Mouse (Mus musculus) hindbrain, postnatal 0 days (tissue): Measurements from ENCODE around the gene Dcxr. TPM values are rescaled to one million over a fixed set of nuclear protein-coding genes. Genes with fewer than 3 reads are reported as not detected.
A peak's percentile ranks its signal among the peaks of the same experiment; 100 is the strongest.

ENCODE experiments used
- ATAC-seq: fragments of 200-750 bp; cut with Nextera tagmentation; 2 replicates; pipeline ENCODE4 v1.8.0; 2017; ENCODE audit warnings: mild to moderate bottlenecking, moderate TSS enrichment, moderate library complexity
- DNase-seq: peaks from one replicate; pipeline ENCODE4 v3.0.0-alpha.2; 2015; ENCODE audit warnings: low spot score
- H3K27ac ChIP-seq: fragments of 300-500 bp; sonication (generic); 2 replicates; pipeline ENCODE4 v1.5.1; 2014; ENCODE audit warnings: mild to moderate bottlenecking
- H3K27me3 ChIP-seq: fragments of 300-500 bp; sonication (generic); 2 replicates; pipeline ENCODE4 v1.6.1; 2014; ENCODE audit warnings: low read length, mixed read lengths; ENCODE audit not compliant: insufficient read depth
- H3K36me3 ChIP-seq: fragments of 300-500 bp; sonication (generic); 2 replicates; pipeline ENCODE4 v1.6.1; 2014; ENCODE audit warnings: low read length, mixed read lengths; ENCODE audit not compliant: insufficient read depth
- H3K4me1 ChIP-seq: fragments of 300-500 bp; sonication (generic); 2 replicates; pipeline ENCODE4 v1.6.1; 2014; ENCODE audit warnings: antibody characterized with exemption, low read length, mixed read lengths; ENCODE audit not compliant: insufficient read depth
- H3K4me2 ChIP-seq: fragments of 300-500 bp; sonication (generic); 2 replicates; pipeline ENCODE4 v1.6.1; 2014; ENCODE audit warnings: low read depth, mild to moderate bottlenecking, low read length, moderate library complexity, mixed read lengths
- H3K4me3 ChIP-seq: fragments of 300-500 bp; sonication (generic); 2 replicates; pipeline ENCODE4 v1.5.1; 2014; ENCODE audit warnings: low read length
- H3K9ac ChIP-seq: fragments of 300-500 bp; sonication (generic); replicated peaks from 2 replicates; pipeline ENCODE4 v1.6.1; 2014; ENCODE audit warnings: mild to moderate bottlenecking, low read length, moderate library complexity, mixed read lengths
- H3K9me3 ChIP-seq: fragments of 300-500 bp; sonication (generic); 2 replicates; pipeline ENCODE4 v1.6.1; 2016; ENCODE audit warnings: low read length, mixed read lengths
- CTCF ChIP-seq: IDR thresholded peaks from 2 replicates; pipeline ENCODE4 v1.5.1; 2016; ENCODE audit warnings: antibody characterized with exemption, control low read depth, low read depth
- WGBS: fragments of 180-500 bp; shearing (Covaris S2); extraction: QIAGEN DNeasy Blood & Tissue Kit; methylation state at CpG from one replicate; pipeline ENCODE4 v1.1.7; 2014; 5-methylcytosine and 5-hydroxymethylcytosine counted together
- polyA plus RNA-seq: library from polyadenylated mRNA; unstranded; fragments of >200 nt; fragmentation: Nextera tagmentation; extraction: Ambion mirVana; gene quantifications from 2 replicates; pipeline ENCODE4 v1.2.1, GENCODE M21; 2015
- total RNA-seq: library from RNA; depleted of rRNA; stranded (reverse); fragments of >200 nt; gene quantifications from 2 replicates; pipeline ENCODE4 v1.2.3, GENCODE M21; 2014

Gene Dcxr
- total and polyA plus RNA-seq, 2 experiments from 2014 or later: 17.6 to 21.3 TPM

DNA sequence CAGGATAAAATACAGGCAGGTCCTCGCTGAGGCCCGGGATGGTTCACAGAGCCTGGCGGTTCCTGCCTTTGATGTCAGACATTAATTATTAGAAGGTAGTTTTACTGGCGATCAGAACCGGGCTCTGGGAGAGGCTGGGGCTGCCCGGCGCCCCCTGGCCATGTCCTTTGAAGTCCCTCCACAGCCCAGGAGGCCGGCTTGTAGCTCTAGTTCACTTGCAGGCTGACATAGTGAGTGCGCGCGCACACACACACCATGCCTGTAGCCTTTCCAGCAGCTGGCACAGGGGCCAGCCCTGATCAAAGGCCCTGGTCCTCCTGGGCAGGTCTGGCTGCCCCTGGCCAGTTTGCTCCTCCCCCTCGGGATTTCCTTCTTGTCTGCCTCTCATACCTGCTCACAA is 31.4 kb downstream of the Dcxr start:
- no peaks in the 10 kb centered on the region for H3K9me3 ChIP-seq
- DNase-seq (no peak), ATAC-seq (0 out of 2 replicates have a peak, but pooled peaks have one; percentile 25)
- H3K27me3 ChIP-seq: no peaks in the 10 kb centered on the region
- 50% methylated on average over 12 of the region's 12 CpGs for WGBS
- H3K27ac ChIP-seq: no peak overlapping the region
- H3K4me1 ChIP-seq: no peaks in the 10 kb centered on the region
- TF ChIP-seq CTCF: no peak
- no peak overlapping the region for H3K4me2 ChIP-seq
- H3K9ac ChIP-seq: no peak overlapping the region
- no peak overlapping the region for H3K4me3 ChIP-seq
- peaks cover under 1% of the 10 kb centered on the region; the same call in 1 of the 2 replicates for H3K36me3 ChIP-seq

DNA sequence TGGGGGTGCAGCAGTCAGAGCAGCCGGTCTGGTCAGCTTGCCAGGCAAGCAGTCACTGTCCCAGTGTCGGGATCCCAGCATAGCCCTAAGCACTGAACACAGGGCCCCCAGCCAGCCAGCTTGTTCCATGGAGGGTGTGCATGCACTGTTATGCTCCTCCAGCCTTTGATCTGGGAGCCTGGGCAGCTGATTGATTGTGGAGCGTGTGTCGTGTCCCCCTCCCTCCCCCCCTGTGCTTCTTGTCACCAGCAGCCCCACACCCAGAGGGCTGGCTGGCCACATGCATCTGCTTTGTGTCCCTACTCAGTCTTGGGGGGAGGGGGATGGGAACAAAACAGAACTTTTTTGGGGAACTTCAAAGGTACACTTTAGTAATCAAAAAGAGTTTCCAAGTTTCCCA is 31.9 kb downstream of the Dcxr start:
- Histone ChIP-seq H3K27me3 (no peaks in the 10 kb centered on the region), H3K9ac (no peak overlapping the region), H3K36me3 (peaks cover 4% of the 10 kb centered on the region), H3K4me1 (no peaks in the 10 kb centered on the region), H3K9me3 (no peaks in the 10 kb centered on the region), H3K4me3 (no peak overlapping the region), H3K27ac (no peak overlapping the region), H3K4me2 (no peak overlapping the region)
- DNase-seq (peak; percentile 63), ATAC-seq (peak; percentile 77)
- WGBS: 13% methylated on average over 4 of the region's 4 CpGs
- no peak for TF ChIP-seq CTCF

DNA sequence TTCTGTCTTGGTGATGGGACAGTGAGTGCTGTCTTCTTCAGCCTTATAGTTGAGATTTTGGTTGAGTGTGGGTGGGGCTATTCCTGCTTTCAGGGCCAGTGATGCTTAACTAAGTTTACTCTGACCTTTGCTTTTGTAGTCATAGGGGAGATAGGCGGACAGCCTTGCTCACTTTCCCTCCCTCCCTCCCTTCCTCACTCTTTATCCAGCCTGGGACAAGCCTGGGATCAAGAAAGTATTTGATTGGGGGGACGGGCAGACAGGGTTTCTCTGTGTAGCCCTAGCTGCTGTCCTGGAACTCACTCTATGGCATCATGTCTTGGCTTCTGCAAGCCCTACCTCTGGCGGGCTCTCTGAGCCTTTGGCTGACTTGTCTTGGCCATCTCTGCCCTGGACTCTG is 33.6 kb downstream of the Dcxr start:
- DNase-seq (no peak), ATAC-seq (no peak)
- Histone ChIP-seq H3K27ac (no peak overlapping the region), H3K9ac (no peak overlapping the region), H3K4me2 (no peak overlapping the region), H3K36me3 (peaks cover 4% of the 10 kb centered on the region), H3K4me3 (no peak overlapping the region), H3K9me3 (no peaks in the 10 kb centered on the region), H3K27me3 (no peaks in the 10 kb centered on the region), H3K4me1 (no peaks in the 10 kb centered on the region)
- WGBS: 52% methylated on average over 3 of the region's 3 CpGs
- TF ChIP-seq CTCF: no peak

DNA sequence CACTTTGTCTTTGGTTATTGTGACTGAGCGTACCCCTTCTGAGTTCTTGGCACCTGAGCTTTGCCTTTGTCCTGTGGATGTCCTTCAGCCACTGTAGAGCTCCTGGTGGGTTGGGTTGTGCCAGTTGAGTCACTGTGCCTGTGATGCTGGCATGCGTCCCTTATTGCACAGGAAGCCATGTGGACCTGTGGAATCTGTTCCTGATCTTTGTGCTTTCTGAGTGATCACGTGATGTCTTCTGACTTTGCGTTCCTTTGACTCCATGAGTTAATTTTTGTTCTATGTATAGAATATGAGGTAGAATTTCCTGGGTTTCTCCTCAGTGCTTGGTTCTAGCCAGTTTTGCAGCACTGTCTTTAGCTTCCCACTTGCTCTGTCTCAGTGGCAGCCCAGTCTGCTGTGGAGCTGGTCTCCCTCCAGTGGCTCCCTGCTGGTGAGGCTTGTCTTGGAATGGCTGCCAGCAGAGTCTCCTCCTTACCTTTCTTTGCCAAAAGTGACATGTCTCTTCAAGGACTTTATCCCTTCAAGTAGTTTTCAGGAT is 34.5 kb downstream of the Dcxr start:
- DNase-seq (peak; percentile 15), ATAC-seq (no peak)
- no peaks in the 10 kb centered on the region for H3K4me1 ChIP-seq
- H3K27ac ChIP-seq: no peak overlapping the region
- WGBS: 83% methylated on average over 4 of the region's 4 CpGs
- peaks cover 7% of the 10 kb centered on the region for H3K36me3 ChIP-seq
- H3K9me3 ChIP-seq: no peaks in the 10 kb centered on the region
- no peak overlapping the region for H3K4me2 ChIP-seq
- no peaks in the 10 kb centered on the region for H3K27me3 ChIP-seq
- no peak for TF ChIP-seq CTCF
- no peak overlapping the region for H3K9ac ChIP-seq
- H3K4me3 ChIP-seq: no peak overlapping the region

DNA sequence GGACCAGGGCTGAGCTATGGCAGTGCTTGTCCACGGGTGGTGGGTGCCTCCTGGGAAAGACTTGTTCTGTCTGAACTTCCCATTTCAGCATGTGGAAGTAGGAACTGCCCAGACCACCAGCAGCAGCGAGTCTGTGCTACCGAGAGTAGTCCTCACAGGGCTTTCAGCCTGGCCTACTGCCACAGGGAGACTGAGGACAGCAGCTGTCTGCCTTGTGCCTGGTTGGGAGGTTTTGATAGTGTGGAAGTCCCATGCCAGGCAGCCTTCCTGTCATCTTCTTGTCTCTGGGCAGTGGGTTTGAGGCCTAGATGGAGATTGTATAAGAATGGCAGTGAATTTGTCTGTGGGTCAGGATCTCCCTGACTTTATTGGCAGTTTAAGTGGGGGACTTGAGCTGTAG is 37.7 kb downstream of the Dcxr start:
- 73% methylated on average over 3 of the region's 3 CpGs for WGBS
- Histone ChIP-seq H3K4me3 (no peak overlapping the region), H3K4me1 (no peaks in the 10 kb centered on the region), H3K9me3 (no peaks in the 10 kb centered on the region), H3K27me3 (no peaks in the 10 kb centered on the region), H3K9ac (no peak overlapping the region), H3K36me3 (peaks cover 19% of the 10 kb centered on the region), H3K27ac (no peak overlapping the region), H3K4me2 (no peak overlapping the region)
- DNase-seq (no peak), ATAC-seq (no peak)
- TF ChIP-seq CTCF: no peak

DNA sequence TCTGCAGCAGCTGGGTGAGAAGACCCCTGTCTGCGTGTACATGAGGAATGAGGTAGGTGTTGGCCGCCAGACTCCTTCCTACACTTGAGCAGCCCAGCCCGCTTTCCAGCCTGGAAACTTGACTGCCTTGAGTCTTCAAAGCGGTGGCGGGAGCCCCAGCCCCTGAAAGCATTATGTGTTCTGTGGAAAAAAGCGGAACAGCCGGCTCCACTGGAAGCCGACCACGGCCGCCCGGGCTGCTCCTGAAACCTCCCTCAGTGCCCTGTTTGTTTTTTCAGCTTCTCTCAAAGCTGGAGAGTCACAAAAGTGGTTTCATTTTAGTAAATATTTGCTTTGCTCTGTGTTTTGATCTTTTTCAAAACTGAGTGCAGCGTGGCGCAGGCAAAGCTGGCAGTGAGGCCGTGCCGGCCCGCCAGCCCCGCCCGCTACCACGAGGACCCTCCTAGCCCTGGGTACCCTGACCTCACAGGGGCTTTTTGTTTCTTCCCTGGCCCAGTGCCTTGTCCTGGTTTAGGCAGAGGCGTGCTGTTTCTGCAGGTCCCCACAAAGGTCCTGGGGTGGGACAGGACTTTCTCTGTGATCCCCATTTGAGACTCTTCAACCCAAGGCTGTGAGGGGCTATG is 40.3 kb downstream of the Dcxr start:
- WGBS: 68% methylated on average over 20 of the region's 20 CpGs
- Histone ChIP-seq H3K9me3 (no peaks in the 10 kb centered on the region), H3K36me3 (peaks cover 22% of the 10 kb centered on the region), H3K4me3 (no peak overlapping the region), H3K27ac (peak overlapping the region; percentile 32; the same call in 1 of the 2 replicates), H3K4me1 (no peaks in the 10 kb centered on the region), H3K4me2 (no peak overlapping the region), H3K9ac (no peak overlapping the region), H3K27me3 (no peaks in the 10 kb centered on the region)
- DNase-seq (no peak), ATAC-seq (no peak)
- no peak for TF ChIP-seq CTCF

DNA sequence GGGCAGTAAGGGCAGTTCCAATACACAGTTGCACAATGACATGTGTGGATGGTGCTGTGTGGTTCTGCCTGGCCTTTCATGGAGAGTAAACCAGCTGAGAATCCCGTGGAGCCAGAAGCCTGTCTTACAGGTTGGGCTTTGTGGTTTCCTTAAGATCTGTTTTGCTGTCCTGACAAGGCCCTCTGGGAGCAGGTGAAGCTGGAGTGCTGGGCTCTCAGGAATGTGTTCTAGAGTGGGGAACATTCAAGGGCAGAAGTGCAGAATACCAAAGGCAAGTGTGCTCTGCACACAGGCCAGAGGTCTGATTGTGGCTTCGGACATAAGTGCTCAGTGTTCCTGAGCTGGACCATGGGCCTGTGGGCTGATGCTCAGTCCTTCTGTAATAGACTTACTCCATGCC is 42.4 kb downstream of the Dcxr start:
- Histone ChIP-seq H3K27ac (no peak overlapping the region), H3K4me1 (no peaks in the 10 kb centered on the region), H3K4me2 (no peak overlapping the region), H3K9me3 (no peaks in the 10 kb centered on the region), H3K4me3 (no peak overlapping the region), H3K36me3 (peaks cover 19% of the 10 kb centered on the region), H3K9ac (no peak overlapping the region), H3K27me3 (no peaks in the 10 kb centered on the region)
- WGBS: 91% methylated on average over 2 of the region's 2 CpGs
- DNase-seq (no peak), ATAC-seq (no peak)
- TF ChIP-seq CTCF: no peak
